In genomic region chr11:19221442-19221841, GRCm38 (mm10) we compare ENCODE assay signal across 21 mouse cellular contexts.
"Had no signal": no experiment of that assay in that cellular context is flagged by ENCODE, and none has a peak within 500 bp of the region (broad histone marks: within the 10 kb centered on the region; RNA-seq: fewer than 3 reads in every experiment).

No protein-coding gene starts in this region.

- H3K27me3 ChIP-seq: liver, embryonic 15.5 days; midbrain, embryonic 12.5 days; neural tube, embryonic 13.5 days; stomach, embryonic 15.5 days had no signal

- H3K4me1 ChIP-seq: kidney, embryonic 15.5 days; liver, embryonic 12.5 days; liver, embryonic 15.5 days; midbrain, embryonic 12.5 days; neural tube, embryonic 13.5 days; stomach, embryonic 15.5 days had no signal

- H3K27ac ChIP-seq: kidney, embryonic 15.5 days; limb, embryonic 10.5 days; limb, embryonic 13.5 days; liver, embryonic 12.5 days; liver, embryonic 15.5 days; macrophage; midbrain, embryonic 12.5 days; neural tube, embryonic 13.5 days; stomach, embryonic 15.5 days had no signal

- H3K9me3 ChIP-seq: kidney, embryonic 15.5 days; limb, embryonic 10.5 days; limb, embryonic 13.5 days; liver, embryonic 12.5 days; liver, embryonic 15.5 days; midbrain, embryonic 12.5 days; neural tube, embryonic 13.5 days; stomach, embryonic 15.5 days had no signal

- H3K4me2 ChIP-seq: kidney, embryonic 15.5 days; limb, embryonic 13.5 days; liver, embryonic 12.5 days; liver, embryonic 15.5 days; midbrain, embryonic 12.5 days; neural tube, embryonic 13.5 days; stomach, embryonic 15.5 days had no signal

- DNase-seq: kidney, adult 2 months; kidney, postnatal 10 days; kidney, postnatal 36 days; liver; lung, adult 18-20 months; retina, postnatal 1 day; right cerebral cortex, postnatal 25 days; spleen, adult 18-20 months; thymus, adult 18-20 months; thymus, postnatal 36 days had no signal

- H3K9ac ChIP-seq: kidney, embryonic 15.5 days; limb, embryonic 13.5 days; liver, embryonic 12.5 days; liver, embryonic 15.5 days; midbrain, embryonic 12.5 days; neural tube, embryonic 13.5 days; stomach, embryonic 15.5 days had no signal

- H3K4me3 ChIP-seq: kidney, embryonic 15.5 days; limb, embryonic 10.5 days; limb, embryonic 13.5 days; liver, embryonic 12.5 days; liver, embryonic 15.5 days; midbrain, embryonic 12.5 days; myocyte; neural tube, embryonic 13.5 days; stomach, embryonic 15.5 days had no signal

- ATAC-seq: liver, embryonic 12.5 days; midbrain, embryonic 16.5 days had no signal

- H3K36me3 ChIP-seq: kidney, embryonic 15.5 days; limb, embryonic 10.5 days; limb, embryonic 13.5 days; liver, embryonic 12.5 days; liver, embryonic 15.5 days; midbrain, embryonic 12.5 days; neural tube, embryonic 13.5 days; stomach, embryonic 15.5 days had no signal
